Comparison of ENCODE assay signal across 8 mouse cellular contexts in genomic region chr11:96875745-96876144, GRCm38 (mm10). TPM values are rescaled to one million over a fixed set of nuclear protein-coding genes. Genes with fewer than 3 reads are reported as not detected.
A peak's percentile ranks its signal among the peaks of the same experiment; 100 is the strongest.
DNase-seq lines count a peak whose midpoint lies in the region; ATAC-seq lines count a peak whose summit lies in the region.

No protein-coding gene starts in this region.

- intact Hi-C loops in left cerebral cortex, postnatal 10 days (cut with DNase I): no loop called here

- no peaks in the 10 kb centered on the region for H3K27me3 ChIP-seq in hindbrain, embryonic 16.5 days (replicated peaks; ENCODE audit: control insufficient read depth, insufficient read depth, low read length)
- H3K27me3 ChIP-seq in megakaryocyte, embryonic 14.5 days (replicated peaks): peaks cover 88% of the 10 kb centered on the region

- under 1% methylated on average over 35 of the region's 35 CpGs for WGBS in hindbrain, embryonic 16.5 days

- H3K36me3 ChIP-seq in hindbrain, embryonic 16.5 days (ENCODE audit: control insufficient read depth, insufficient read depth, low read length): no peaks in the 10 kb centered on the region
- no peaks in the 10 kb centered on the region for H3K36me3 ChIP-seq in megakaryocyte, embryonic 14.5 days (replicated peaks; ENCODE audit: low read length)

- H3K9ac ChIP-seq in hindbrain, embryonic 16.5 days (ENCODE audit: low read depth, low read length): peak overlapping the region; percentile 62

- H3K27ac ChIP-seq in hindbrain, embryonic 16.5 days (ENCODE audit: low read depth, low read length): peak overlapping the region; percentile 96

- peaks cover 50% of the 10 kb centered on the region for H3K4me1 ChIP-seq in hindbrain, embryonic 16.5 days (ENCODE audit: control insufficient read depth, insufficient read depth, low read depth, low read length)
- H3K4me1 ChIP-seq in megakaryocyte, embryonic 14.5 days: peaks cover 69% of the 10 kb centered on the region

- peak overlapping the region; percentile 37 for H3K4me3 ChIP-seq in hindbrain, embryonic 16.5 days (ENCODE audit: low read length)
- peak overlapping the region; percentile 84 for H3K4me3 ChIP-seq in megakaryocyte, embryonic 14.5 days (replicated peaks)

- ATAC-seq in hindbrain, embryonic 16.5 days: peak; percentile 90
- no peak for ATAC-seq in erythroblast, adult 5-6 weeks (replicated peaks; ENCODE audit: low FRiP score, poor library complexity, severe bottlenecking)

- DNase-seq in ZHBTc4 (ENCODE audit: low read depth, low spot score): peak; percentile 89
- DNase-seq in cerebellum, postnatal 14 days: peak; percentile 81 to 85
- peak; percentile 56 to 80 for DNase-seq in frontal cortex, postnatal 25 days (ENCODE audit: low spot score in 2 of 2)
- peak; percentile 82 to 92 for DNase-seq in left cerebral cortex, postnatal 10 days (ENCODE audit: extremely low spot score in 1 of 2, low spot score in 2 of 2)
- DNase-seq in right cerebral cortex, postnatal 25 days: peak; percentile 87

- H3K9me3 ChIP-seq in hindbrain, embryonic 16.5 days (ENCODE audit: control insufficient read depth, low read length): no peaks in the 10 kb centered on the region
- no peaks in the 10 kb centered on the region for H3K9me3 ChIP-seq in megakaryocyte, embryonic 14.5 days

- peak overlapping the region; percentile 72 for H3K4me2 ChIP-seq in hindbrain, embryonic 16.5 days (ENCODE audit: low read length)

RNA-seq across cellular contexts. Expression of gene Copz2, which starts 26.1 kb away (rescaled TPM):
- polyA plus RNA-seq in hindbrain, embryonic 16.5 days (2015; fragmentation: Nextera tagmentation; extraction: Ambion mirVana): 22.2 and 27.4 TPM in 2 replicates
- 1 to 10 TPM; 2.5 to 3.1 TPM for total RNA-seq in left cerebral cortex, postnatal 10 days (2021)
- 3.4 TPM in 1 of 2 replicates, not detected in the other for polyA plus RNA-seq in megakaryocyte, embryonic 14.5 days (2012; ENCODE audit: insufficient read depth, low replicate concordance)
- not detected in 2 replicates for total RNA-seq in erythroblast, adult 5-6 weeks (2015; ENCODE audit: low replicate concordance)
- not detected in 2 replicates for total RNA-seq in erythroblast, adult 5-6 weeks (2017; ENCODE audit: low replicate concordance)

RNA-seq across cellular contexts. Expression of gene Cdk5rap3, which starts 40.6 kb away (rescaled TPM):
- 81.2 and 84.8 TPM in 2 replicates for polyA plus RNA-seq in hindbrain, embryonic 16.5 days (2015; fragmentation: Nextera tagmentation; extraction: Ambion mirVana)
- total RNA-seq in left cerebral cortex, postnatal 10 days (2021): 10 to 100 TPM; 50.5 to 52.5 TPM
- polyA plus RNA-seq in megakaryocyte, embryonic 14.5 days (2012; ENCODE audit: insufficient read depth, low replicate concordance): 15.3 and 41.6 TPM in 2 replicates
- total RNA-seq in erythroblast, adult 5-6 weeks (2015; ENCODE audit: low replicate concordance): 6.1 and 8.6 TPM in 2 replicates
- total RNA-seq in erythroblast, adult 5-6 weeks (2017; ENCODE audit: low replicate concordance): 6.8 and 17.3 TPM in 2 replicates

RNA-seq across cellular contexts. Expression of gene Nfe2l1, which starts 46.0 kb away (rescaled TPM):
- 83.3 and 86.9 TPM in 2 replicates for polyA plus RNA-seq in hindbrain, embryonic 16.5 days (2015; fragmentation: Nextera tagmentation; extraction: Ambion mirVana)
- 100 to 1,000 TPM; 167 to 175 TPM for total RNA-seq in left cerebral cortex, postnatal 10 days (2021)
- 28.9 and 34.9 TPM in 2 replicates for polyA plus RNA-seq in megakaryocyte, embryonic 14.5 days (2012; ENCODE audit: insufficient read depth, low replicate concordance)
- 27.0 and 27.1 TPM in 2 replicates for total RNA-seq in erythroblast, adult 5-6 weeks (2015; ENCODE audit: low replicate concordance)
- total RNA-seq in erythroblast, adult 5-6 weeks (2017; ENCODE audit: low replicate concordance): 26.5 and 32.5 TPM in 2 replicates

RNA-seq across cellular contexts. Expression of gene Prr15l, which starts 52.2 kb away (rescaled TPM):
- 0.35 and 0.60 TPM in 2 replicates for polyA plus RNA-seq in hindbrain, embryonic 16.5 days (2015; fragmentation: Nextera tagmentation; extraction: Ambion mirVana)
- total RNA-seq in left cerebral cortex, postnatal 10 days (2021): not detected
- polyA plus RNA-seq in megakaryocyte, embryonic 14.5 days (2012; ENCODE audit: insufficient read depth, low replicate concordance): not detected in 2 replicates
- not detected in 2 replicates for total RNA-seq in erythroblast, adult 5-6 weeks (2015; ENCODE audit: low replicate concordance)
- total RNA-seq in erythroblast, adult 5-6 weeks (2017; ENCODE audit: low replicate concordance): 0.94 and 1.3 TPM in 2 replicates

Comparison
In these comparisons a context has a peak if more than half of its experiments do, and no peak if none do; other contexts are left out.
1. RNA of gene Nfe2l1, which starts 46.0 kb away (total RNA-seq): 167 to 175 TPM in left cerebral cortex, postnatal 10 days; 26.5 to 32.5 TPM in erythroblast, adult 5-6 weeks; every median in the first group is over 4 times any median in the second.
2. Peak in every context shown above with its lines, with median percentiles within 50 percentile points of each other: DNase-seq.